Mouse (Mus musculus) ovary, postnatal 14 days (tissue): Measurements from ENCODE around the gene Srm.

ENCODE experiments used
- DNase-seq: peaks from one replicate; pipeline ENCODE4 v3.0.0; 2022; ENCODE audit warnings: low spot score

Srm gene

GRCm38 (mm10) chr4:148591171-148591630 lies at the start of gene Srm:
Gene Srm (plus strand): TSS chr4:148591503.
- DNase-seq, result peak; percentile 93

GRCm38 (mm10) chr4:148549106-148549505 lies 42.2 kb upstream of the Srm start:
- no peak for DNase-seq

DNA sequence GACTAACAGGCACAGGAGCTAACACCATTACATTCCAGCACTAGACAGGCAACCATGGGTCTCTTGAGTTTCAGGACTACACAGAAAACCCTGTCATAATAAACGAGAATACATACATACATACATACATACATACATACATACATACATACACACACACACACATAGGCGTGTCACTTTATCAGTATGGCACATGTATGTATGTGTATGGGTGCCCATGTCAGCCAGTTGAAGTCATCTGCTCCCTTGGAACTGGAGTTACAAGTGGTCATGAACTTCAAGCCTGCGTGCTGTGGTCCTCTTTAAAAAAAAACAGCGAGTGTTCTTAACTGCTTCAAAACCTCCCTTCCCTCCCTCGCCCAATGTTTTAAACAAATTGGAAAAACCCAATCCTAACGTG lies 33.5 kb upstream of the Srm start:
- no peak for DNase-seq

DNA sequence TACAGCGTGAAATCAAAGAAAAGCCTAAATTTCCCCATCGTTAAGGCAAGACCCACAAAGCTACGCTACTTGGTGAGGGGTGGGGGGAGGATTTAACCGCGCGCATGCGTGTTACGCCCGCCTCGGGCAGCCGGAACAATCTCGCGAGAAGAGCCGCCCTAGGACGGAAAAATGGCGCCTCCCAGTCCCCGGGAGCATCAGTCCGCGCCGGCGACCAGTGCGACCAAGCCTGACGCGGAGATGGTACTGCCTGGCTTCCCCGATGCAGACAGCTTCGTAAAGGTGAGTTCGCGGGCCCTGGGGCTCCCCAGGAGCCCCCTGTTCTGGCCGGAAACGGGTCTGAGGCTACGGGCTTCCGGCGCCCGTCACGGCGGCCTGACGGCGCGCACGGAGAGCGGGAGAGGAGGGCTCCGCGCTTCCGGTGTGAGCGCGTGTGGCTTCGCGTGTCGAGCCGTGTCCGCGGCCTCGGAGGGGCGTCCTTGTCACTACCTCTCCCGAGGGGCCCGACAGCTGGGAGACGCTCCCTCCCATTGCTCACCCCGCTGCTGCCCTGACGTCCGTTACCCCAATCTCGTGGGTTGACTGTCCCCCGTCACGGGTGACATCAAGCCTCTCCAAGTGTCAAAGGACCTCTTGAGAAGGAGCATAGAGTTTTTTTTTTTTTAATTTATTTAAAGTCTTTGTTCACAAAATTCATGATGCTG lies 32.9 kb upstream of the Srm start, which contains the start of gene Exosc10:
Exosc10 (plus strand) TSS at position 133 of the 704 bp plus-strand sequence.
- peak; percentile 79 for DNase-seq

GRCm38 (mm10) chr4:148562676-148563075 lies 28.6 kb upstream of the Srm start:
- DNase-seq, result no peak

DNA sequence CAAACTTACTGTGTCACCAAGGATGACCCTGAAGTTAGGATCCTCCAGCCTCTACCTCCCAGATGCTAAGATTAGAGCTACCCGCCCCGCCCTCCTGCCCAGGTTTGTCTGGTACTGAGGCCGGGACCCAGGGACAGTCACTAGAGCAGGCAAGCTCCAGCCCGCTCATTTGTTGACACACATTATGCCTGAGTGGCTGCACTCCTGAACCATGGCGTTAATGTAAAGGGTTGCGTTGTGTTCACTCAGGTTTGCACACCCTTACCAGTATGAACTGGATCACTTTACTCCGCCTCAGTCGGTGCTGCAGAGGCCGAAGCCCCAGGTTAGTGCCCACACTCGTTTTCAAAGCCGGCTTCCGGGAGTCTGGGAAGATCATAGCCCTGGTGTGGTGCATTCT lies 27.7 kb upstream of the Srm start:
- no peak for DNase-seq

- no peak for DNase-seq
These were observed 21.2 kb upstream of the Srm start for GRCm38 (mm10) chr4:148570138-148570537.

DNA sequence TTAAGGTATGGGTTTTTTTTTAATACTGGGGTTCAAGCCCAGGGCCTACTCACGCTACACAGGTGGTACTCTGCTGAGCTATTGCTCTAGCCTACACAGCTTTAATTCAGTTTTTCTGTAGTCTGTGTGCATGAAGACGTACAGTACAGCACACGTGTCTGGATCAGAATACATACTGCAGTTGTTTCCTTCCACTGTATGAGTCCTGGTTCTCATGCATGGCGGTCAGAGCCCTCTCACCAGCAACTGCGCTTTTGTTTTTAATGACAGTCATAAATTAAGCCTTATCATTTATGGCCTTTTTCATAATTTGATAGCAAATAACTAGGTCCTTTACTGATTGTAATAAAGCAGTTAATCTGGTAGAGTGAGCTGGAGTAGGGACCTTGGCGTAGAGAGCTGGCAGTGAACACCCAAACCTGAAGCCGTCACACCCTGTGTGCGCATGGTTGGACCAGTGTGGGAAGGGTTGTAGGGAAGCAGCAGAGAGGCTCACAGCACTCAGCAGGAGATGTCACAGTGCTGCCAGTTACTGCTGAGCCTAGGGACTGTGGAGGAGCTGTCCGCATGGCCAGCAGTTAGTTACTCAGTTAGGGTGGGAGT lies 20.5 kb upstream of the Srm start:
- DNase-seq, result no peak

DNA sequence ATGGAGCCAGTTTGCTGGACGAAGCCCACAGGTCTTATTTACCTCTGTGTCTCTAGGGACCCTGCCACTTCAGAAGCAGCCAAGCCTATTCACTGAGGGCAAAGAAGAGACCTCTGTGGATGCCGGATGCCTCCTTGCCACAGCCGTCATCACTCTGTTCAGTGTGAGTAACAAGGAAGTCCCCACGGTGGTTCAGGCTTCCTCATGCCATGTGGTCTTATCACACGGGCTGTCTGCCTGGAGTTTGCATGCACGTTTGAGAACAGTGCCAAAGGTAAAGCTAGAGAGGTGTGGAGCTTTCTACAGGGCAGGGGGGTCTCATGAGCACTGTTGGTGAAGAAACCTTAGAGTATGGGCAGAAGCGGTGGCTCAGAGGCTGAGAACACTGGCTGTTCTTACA lies 18.1 kb upstream of the Srm start:
- no peak for DNase-seq

GRCm38 (mm10) chr4:148580765-148581164 lies 10.5 kb upstream of the Srm start:
- DNase-seq, result no peak

GRCm38 (mm10) chr4:148581422-148581821 lies 9.9 kb upstream of the Srm start:
- DNase-seq, result no peak

- no peak for DNase-seq
These were observed 8.0 kb upstream of the Srm start for GRCm38 (mm10) chr4:148583257-148583656.

GRCm38 (mm10) chr4:148586648-148587047 lies 4.7 kb upstream of the Srm start:
- DNase-seq, result no peak

GRCm38 (mm10) chr4:148588793-148589192 lies 2.5 kb upstream of the Srm start:
- DNase-seq, result no peak

DNA sequence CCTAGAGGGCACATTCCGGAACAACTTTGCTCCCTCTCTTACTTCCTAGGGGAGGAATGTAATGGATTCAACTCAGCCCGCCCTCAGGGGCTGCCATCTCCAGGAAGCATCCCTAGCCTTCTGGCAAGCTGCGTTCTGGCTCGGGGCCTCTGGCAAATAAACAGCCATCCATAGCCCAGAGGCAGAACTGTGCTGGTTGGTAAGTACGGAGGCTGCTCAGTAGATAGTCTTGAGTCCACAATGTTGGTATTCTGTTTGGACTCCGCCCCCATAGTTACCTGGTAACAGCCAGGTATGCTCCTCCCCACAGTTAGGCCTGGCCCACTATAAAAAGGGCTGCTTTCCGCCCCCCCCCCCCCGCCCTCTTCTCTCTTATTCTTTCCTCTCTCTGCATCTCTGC lies 1.7 kb upstream of the Srm start:
- no peak for DNase-seq

DNA sequence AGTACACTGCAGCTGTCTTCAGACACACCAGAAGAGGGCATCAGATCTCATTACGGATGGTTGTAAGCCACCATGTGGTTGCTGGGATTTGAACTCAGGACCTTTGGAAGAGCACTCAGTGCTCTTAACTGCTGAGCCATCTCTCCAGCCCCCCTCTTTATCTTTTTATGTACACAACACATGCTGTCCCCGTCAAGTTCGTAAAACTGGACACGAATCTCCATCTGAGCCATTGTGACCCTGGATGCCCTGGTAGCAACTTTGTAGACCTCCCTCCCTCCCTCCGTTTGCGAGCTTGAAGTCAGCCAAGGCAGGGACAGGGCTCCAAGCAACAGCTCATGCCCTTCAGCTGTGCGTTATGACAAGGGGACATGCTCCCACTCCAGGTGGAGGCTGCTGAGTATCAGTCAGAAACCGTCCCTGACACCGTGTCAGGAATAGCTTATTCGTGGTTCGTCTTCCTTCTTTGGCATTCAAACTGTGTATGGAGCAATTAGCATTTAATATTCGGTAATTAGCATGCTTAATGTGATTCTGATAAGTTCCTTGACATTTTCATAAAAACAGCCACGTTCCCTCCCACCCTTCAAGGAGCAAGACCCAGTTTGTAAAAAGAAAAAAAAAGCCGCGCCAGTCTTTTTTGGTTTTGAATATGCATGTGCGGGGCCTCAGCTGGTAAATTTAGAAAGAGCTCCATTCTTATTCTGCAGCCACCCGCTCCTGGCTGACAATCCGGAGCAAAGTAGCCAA lies 707 bp upstream of the Srm start:
- no peak for DNase-seq

DNA sequence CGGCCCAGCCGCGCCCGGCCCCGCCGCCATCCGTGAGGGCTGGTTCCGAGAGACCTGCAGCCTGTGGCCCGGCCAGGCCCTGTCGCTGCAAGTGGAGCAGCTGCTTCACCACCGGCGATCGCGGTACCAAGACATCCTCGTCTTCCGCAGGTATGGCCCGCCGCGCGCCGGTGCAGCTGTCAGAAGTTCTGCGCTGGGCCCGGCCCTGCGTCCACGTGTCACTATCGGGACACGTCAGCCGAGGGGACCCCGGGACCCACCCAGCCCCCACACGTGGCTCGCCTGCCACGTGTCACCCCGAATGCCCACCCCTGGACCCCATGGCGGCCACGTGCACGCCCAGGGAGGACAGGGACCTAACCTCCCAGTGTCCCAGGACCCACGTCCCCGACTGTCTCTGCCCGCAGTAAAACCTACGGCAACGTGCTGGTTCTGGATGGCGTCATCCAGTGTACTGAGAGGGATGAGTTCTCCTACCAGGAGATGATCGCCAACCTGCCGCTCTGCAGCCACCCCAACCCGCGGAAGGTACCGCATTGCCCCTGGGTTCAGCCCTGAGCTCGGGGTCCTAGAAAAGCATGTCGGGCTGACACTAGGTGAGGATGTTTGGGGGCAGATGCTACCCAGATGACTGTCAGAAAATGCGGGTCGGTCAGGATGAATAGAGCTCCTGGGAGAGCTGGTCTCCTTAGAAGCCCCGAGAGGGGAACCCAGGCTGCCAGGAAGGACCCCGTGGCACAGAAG lies 506 bp downstream of the Srm start:
- DNase-seq, result no peak

GRCm38 (mm10) chr4:148593996-148594395 lies 2.7 kb downstream of the Srm start:
- DNase-seq, result no peak

DNA sequence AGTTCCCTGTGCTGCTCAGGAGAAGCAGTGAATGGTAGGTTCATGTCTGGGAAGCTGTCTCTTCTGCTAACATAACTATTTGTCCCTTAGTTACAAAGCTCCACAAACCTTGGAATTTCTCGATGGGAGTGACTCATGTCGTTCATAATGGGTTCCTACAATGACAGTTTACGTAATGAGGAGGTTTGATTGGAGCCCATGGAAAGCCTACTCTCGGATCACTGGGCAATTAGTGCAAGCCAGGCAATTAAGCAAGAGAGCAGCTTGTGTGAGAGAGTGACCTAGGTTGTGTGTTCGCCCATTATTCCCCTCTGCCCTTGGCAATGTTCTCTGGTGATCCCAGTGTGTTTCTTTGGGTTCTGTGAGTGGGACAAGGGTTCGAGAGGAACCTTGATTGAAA lies 4.6 kb downstream of the Srm start:
- DNase-seq, result no peak

GRCm38 (mm10) chr4:148596731-148597130 lies 5.4 kb downstream of the Srm start:
- no peak for DNase-seq

GRCm38 (mm10) chr4:148598826-148599225 lies 7.5 kb downstream of the Srm start:
- no peak for DNase-seq

- DNase-seq, result no peak
These were observed 9.0 kb downstream of the Srm start for GRCm38 (mm10) chr4:148600316-148600715.
